Comparison of ENCODE assay signal across 7 mouse cellular contexts in genomic region chr7:133115886-133116285, GRCm38 (mm10). TPM values are rescaled to one million over a fixed set of nuclear protein-coding genes. Genes with fewer than 3 reads are reported as not detected.
DNase-seq lines count a peak whose midpoint lies in the region; ATAC-seq and TF ChIP-seq lines count a peak whose summit lies in the region.

No protein-coding gene starts in this region.

- no peak overlapping the region for H3K27ac ChIP-seq in hindbrain, embryonic 12.5 days
- H3K27ac ChIP-seq in limb, embryonic 15.5 days: no peak overlapping the region
- no peak overlapping the region for H3K27ac ChIP-seq in midbrain, embryonic 16.5 days (ENCODE audit: low read length)
- H3K27ac ChIP-seq in left cerebral cortex, adult 2 months: no peak overlapping the region

- no peak overlapping the region for H3K4me3 ChIP-seq in hindbrain, embryonic 12.5 days
- peak overlapping the region; percentile 13 for H3K4me3 ChIP-seq in limb, embryonic 15.5 days
- no peak overlapping the region for H3K4me3 ChIP-seq in midbrain, embryonic 16.5 days (ENCODE audit: low read depth, low read length)
- H3K4me3 ChIP-seq in left cerebral cortex, adult 2 months: no peak overlapping the region

- H3K36me3 ChIP-seq in hindbrain, embryonic 12.5 days: no peaks in the 10 kb centered on the region
- no peaks in the 10 kb centered on the region for H3K36me3 ChIP-seq in limb, embryonic 15.5 days
- H3K36me3 ChIP-seq in midbrain, embryonic 16.5 days (ENCODE audit: control insufficient read depth, insufficient read depth, low read length): no peaks in the 10 kb centered on the region

- H3K9me3 ChIP-seq in hindbrain, embryonic 12.5 days (replicated peaks): no peaks in the 10 kb centered on the region
- H3K9me3 ChIP-seq in limb, embryonic 15.5 days: no peaks in the 10 kb centered on the region
- H3K9me3 ChIP-seq in midbrain, embryonic 16.5 days (replicated peaks; ENCODE audit: control insufficient read depth, low read length, poor library complexity, severe bottlenecking): no peaks in the 10 kb centered on the region

- no peak for ATAC-seq in hindbrain, embryonic 12.5 days (ENCODE audit: low FRiP score)
- ATAC-seq in limb, embryonic 15.5 days (ENCODE audit: insufficient number of reproducible peaks, low FRiP score, low TSS enrichment, low read depth): no peak
- ATAC-seq in midbrain, embryonic 16.5 days: no peak

- peak overlapping the region; percentile 23; the same call in 1 of the 2 replicates for H3K9ac ChIP-seq in hindbrain, embryonic 12.5 days
- no peak overlapping the region for H3K9ac ChIP-seq in limb, embryonic 15.5 days
- 0 out of 2 replicates have a peak overlapping the region, but pooled peaks have one; percentile 4 for H3K9ac ChIP-seq in midbrain, embryonic 16.5 days (ENCODE audit: low read depth, low read length)

- no peak for TF ChIP-seq CTCF in left cerebral cortex, adult 2 months (IDR thresholded peaks at IDR 0.05)

- 12% methylated on average over 15 of the region's 15 CpGs for WGBS in hindbrain, embryonic 12.5 days
- 17% methylated on average over 15 of the region's 15 CpGs for WGBS in limb, embryonic 15.5 days
- WGBS in midbrain, embryonic 16.5 days: 23% methylated on average over 15 of the region's 15 CpGs

- H3K27me3 ChIP-seq in hindbrain, embryonic 12.5 days: no peaks in the 10 kb centered on the region
- no peaks in the 10 kb centered on the region for H3K27me3 ChIP-seq in limb, embryonic 15.5 days
- H3K27me3 ChIP-seq in midbrain, embryonic 16.5 days (ENCODE audit: control insufficient read depth, insufficient read depth, low read depth, low read length): no peaks in the 10 kb centered on the region

- DNase-seq in R1 (ENCODE audit: low read depth, low spot score): peak; percentile 91
- peak; percentile 62 for DNase-seq in embryo, embryonic 10 days (ENCODE audit: low spot score)
- no peak for DNase-seq in left cerebral cortex, adult 2 months (ENCODE audit: extremely low spot score in 1 of 2, low spot score in 2 of 2)
- DNase-seq in B cell, adult 2 months: no peak

- intact Hi-C loops in left cerebral cortex, adult 2 months (cut with DNase I): no loop called here

- H3K4me1 ChIP-seq in hindbrain, embryonic 12.5 days: peaks cover 90% of the 10 kb centered on the region
- peaks cover 75% of the 10 kb centered on the region for H3K4me1 ChIP-seq in limb, embryonic 15.5 days
- H3K4me1 ChIP-seq in midbrain, embryonic 16.5 days (ENCODE audit: control insufficient read depth, insufficient read depth, low read length): peaks cover 40% of the 10 kb centered on the region

- peak overlapping the region; percentile 41 for H3K4me2 ChIP-seq in hindbrain, embryonic 12.5 days (replicated peaks)
- peak overlapping the region; percentile 39 for H3K4me2 ChIP-seq in limb, embryonic 15.5 days
- H3K4me2 ChIP-seq in midbrain, embryonic 16.5 days (ENCODE audit: low read length): peak overlapping the region; percentile 7

RNA-seq across cellular contexts. Expression of gene Fgfr2, which starts 7.3 kb away (rescaled TPM):
- 79.0 and 81.1 TPM in 2 replicates for polyA plus RNA-seq in hindbrain, embryonic 12.5 days (2016; fragmentation: Nextera tagmentation; extraction: Ambion mirVana)
- 97.8 and 101 TPM in 2 replicates for polyA plus RNA-seq in limb, embryonic 15.5 days (2015; fragmentation: Nextera tagmentation; extraction: Ambion mirVana)
- polyA plus RNA-seq in midbrain, embryonic 16.5 days (2015; fragmentation: Nextera tagmentation; extraction: Ambion mirVana): 20.8 and 23.8 TPM in 2 replicates
- 10 to 100 TPM; 47.3 to 47.4 TPM for total RNA-seq in left cerebral cortex, adult 2 months (2021)

RNA-seq across cellular contexts. Expression of gene Ctbp2, which starts 8.3 kb away (rescaled TPM):
- 110 and 115 TPM in 2 replicates for polyA plus RNA-seq in hindbrain, embryonic 12.5 days (2016; fragmentation: Nextera tagmentation; extraction: Ambion mirVana)
- polyA plus RNA-seq in limb, embryonic 15.5 days (2015; fragmentation: Nextera tagmentation; extraction: Ambion mirVana): 47.4 and 56.3 TPM in 2 replicates
- 43.7 and 52.4 TPM in 2 replicates for polyA plus RNA-seq in midbrain, embryonic 16.5 days (2015; fragmentation: Nextera tagmentation; extraction: Ambion mirVana)
- 10 to 100 TPM; 30.1 to 30.6 TPM for total RNA-seq in left cerebral cortex, adult 2 months (2021)

Comparison
In these comparisons a context has a peak if more than half of its experiments do, and no peak if none do; other contexts are left out.
1. DNase-seq: peak in R1 (single experiment) and embryo, embryonic 10 days (single experiment); none in left cerebral cortex, adult 2 months (0 of 2) and B cell, adult 2 months (0 of 2).
2. Peak in every context shown above with its lines, with median percentiles within 50 percentile points of each other: H3K4me2 ChIP-seq.